Mouse (Mus musculus): ENCODE measurements around the gene Slc2a4. TPM values are rescaled to one million over a fixed set of nuclear protein-coding genes. Genes with fewer than 3 reads are reported as not detected.

Gene Slc2a4
- polyA plus RNA-seq, 1 experiment from 2014 or later, result 29.2 TPM

DNA sequence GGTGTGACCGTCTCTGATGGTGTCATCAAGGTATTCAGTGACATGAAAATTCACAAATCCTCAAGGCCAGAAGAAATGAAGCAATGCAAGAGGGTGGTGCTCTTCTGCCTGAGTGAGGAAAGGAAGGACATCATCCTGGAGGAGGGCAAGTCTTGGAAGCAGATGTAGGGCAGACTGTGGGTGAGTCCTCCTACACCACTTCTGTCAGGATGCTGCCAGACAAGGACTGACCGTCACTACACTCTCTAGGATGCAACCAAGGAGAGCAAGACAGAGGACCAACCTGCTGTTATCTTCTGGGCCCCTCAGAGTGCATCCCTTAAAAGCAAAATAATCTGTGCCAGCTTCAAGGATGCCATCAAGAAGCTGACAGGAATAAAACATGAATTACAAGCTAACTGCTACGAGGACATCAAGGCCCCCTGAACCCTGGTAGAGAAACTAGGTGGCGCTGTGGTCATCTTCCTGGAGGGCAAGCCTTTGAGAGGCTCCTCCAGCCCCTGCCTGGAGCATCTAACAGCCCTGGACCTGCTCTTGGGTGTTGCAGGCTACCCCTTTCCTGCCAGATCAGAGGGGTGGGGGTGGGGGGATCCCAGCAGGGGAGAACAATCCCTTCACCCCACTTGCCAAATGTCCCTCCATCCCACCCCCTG, 2.9 kb upstream of the Slc2a4 start:
- no peak overlapping the region for H3K4me2 ChIP-seq (replicated peaks)
- peaks cover 23% of the 10 kb centered on the region for H3K4me1 ChIP-seq
- no peak overlapping the region for H3K4me3 ChIP-seq
- H3K27me3 ChIP-seq, result peaks cover 13% of the 10 kb centered on the region; the same call in 1 of the 2 replicates
- no peak overlapping the region for H3K9ac ChIP-seq
- H3K9me3 ChIP-seq, result no peaks in the 10 kb centered on the region
- 46% methylated on average over 4 of the region's 4 CpGs for WGBS
- no peak overlapping the region for H3K27ac ChIP-seq
- H3K36me3 ChIP-seq, result peaks cover 1% of the 10 kb centered on the region; the same call in 1 of the 2 replicates
- ATAC-seq (ENCODE audit: low FRiP score, low read depth), result no peak

DNA sequence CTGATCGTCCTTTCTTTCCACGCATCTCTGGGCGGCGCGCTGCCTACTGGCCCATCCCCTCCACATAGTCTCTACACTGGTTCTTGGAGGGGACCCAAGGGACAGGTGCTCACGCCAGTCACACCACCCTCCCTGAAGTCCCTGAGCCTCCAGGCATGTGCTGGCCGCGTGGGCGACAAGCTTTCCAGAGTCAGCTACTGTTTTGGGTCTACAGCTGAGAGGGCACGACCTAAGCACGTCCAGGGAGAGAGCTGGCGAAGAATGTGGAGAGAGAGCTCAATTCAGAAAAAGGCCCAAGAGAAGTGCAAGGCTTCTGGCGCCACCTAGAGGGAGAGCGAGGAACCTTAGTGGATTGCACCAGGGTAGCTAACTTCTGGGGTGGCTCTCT, 769 bp upstream of the Slc2a4 start:
- peak overlapping the region; percentile 94 for H3K27ac ChIP-seq
- peaks cover 26% of the 10 kb centered on the region for H3K4me1 ChIP-seq
- H3K36me3 ChIP-seq, result peaks cover 23% of the 10 kb centered on the region
- 0% methylated on average over 14 of the region's 14 CpGs for WGBS
- no peaks in the 10 kb centered on the region for H3K9me3 ChIP-seq
- peak overlapping the region; percentile 73 for H3K9ac ChIP-seq
- H3K4me2 ChIP-seq (replicated peaks), result peak overlapping the region; percentile 83
- H3K27me3 ChIP-seq, result peaks cover 13% of the 10 kb centered on the region; the same call in 1 of the 2 replicates
- peak overlapping the region; percentile 61 for H3K4me3 ChIP-seq
- peak; percentile 57 for ATAC-seq (ENCODE audit: low FRiP score, low read depth)

DNA sequence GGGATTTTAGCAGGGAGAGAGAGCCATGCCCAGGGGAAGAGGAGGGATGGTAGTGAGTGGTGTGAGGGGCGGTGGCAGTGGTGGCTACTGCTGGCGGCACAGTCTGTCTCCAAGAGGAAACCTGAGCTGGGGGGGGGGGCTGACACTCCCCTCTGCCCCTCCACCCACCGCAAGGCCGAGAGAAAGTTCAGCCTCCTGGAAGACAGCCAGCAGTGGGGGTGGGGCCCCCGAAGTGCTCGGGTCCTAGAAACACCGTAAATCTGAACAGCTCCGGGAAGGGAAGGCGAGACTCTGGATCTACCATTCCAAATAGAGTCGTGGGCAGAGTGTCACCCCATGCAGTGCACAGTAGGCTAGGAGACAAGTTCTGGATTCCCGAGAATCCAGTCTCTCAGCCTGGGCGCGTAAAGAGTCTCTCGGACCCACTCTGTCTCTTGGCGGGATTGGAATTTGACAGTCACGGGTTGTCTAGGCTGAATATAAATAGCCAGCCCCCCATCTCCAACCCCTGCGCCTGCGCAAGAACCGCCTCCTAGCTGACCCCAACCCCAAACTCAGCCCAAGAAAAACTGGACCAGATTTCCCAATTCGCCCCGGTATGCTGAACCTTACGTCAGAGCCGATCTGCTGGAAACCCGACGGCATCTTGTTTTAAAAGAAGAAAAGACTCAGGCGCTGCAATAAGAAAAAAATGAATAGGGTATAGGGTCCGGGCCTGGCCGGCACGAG, 487 bp downstream of the Slc2a4 start:
- Histone ChIP-seq H3K36me3 (peaks cover 35% of the 10 kb centered on the region), H3K27ac (peak overlapping the region; percentile 91), H3K9me3 (no peaks in the 10 kb centered on the region), H3K4me2 (replicated peaks) (peak overlapping the region; percentile 83), H3K4me1 (peaks cover 26% of the 10 kb centered on the region), H3K4me3 (peak overlapping the region; percentile 61), H3K27me3 (peaks cover 10% of the 10 kb centered on the region; the same call in 1 of the 2 replicates), H3K9ac (peak overlapping the region; percentile 70)
- ATAC-seq (ENCODE audit: low FRiP score, low read depth), result peak; percentile 57
- WGBS, result 2% methylated on average over 29 of the region's 29 CpGs

DNA sequence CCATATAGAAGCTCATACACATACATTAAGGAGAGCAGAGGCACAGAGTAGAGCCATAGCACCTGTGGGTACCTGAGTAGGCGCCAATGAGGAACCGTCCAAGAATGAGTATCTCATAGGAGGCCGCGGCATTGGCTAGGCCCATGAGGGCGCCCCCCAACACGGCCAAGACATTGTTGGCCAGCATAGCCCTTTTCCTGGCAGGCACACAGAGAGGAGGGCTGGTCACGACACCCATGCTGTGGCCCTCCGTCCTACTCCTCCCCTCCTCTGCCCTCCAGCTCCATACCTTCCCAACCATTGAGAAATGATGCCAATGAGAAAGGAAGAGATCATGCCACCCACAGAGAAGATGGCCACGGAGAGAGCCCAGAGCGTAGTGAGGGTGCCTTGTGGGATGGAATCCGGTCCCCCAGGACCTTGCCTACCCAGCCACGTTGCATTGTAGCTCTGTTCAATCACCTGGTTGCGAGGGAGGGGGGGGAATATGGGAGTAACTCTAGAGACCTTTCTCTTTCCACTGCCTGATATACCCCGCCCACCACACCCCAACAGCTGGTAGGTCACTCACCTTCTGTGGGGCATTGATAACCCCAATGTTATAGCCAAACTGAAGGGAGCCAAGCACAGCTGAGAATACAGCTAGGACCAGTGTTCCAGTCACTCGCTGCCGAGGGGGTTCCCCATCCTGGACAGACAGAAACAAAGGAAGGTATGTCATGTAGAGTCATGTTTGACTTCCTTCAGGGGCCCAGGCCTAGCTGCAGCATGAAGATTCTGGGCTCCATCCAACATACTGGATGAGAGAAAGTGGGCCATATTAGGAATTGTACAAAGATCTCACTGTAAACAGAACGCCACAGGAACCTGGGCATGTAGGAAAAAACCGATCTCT, 1.7 kb downstream of the Slc2a4 start:
- WGBS, result 91% methylated on average over 18 of the region's 18 CpGs
- Histone ChIP-seq H3K4me3 (peak overlapping the region; percentile 61), H3K27ac (peak overlapping the region; percentile 91; the same call in 1 of the 2 replicates), H3K4me2 (replicated peaks) (peak overlapping the region; percentile 83), H3K27me3 (0 out of 2 replicates have a peak, but pooled peaks cover 5% of the 10 kb centered on the region), H3K9ac (peak overlapping the region; percentile 70), H3K36me3 (peaks cover 46% of the 10 kb centered on the region), H3K9me3 (no peaks in the 10 kb centered on the region), H3K4me1 (peaks cover 26% of the 10 kb centered on the region)
- no peak for ATAC-seq (ENCODE audit: low FRiP score, low read depth)

DNA sequence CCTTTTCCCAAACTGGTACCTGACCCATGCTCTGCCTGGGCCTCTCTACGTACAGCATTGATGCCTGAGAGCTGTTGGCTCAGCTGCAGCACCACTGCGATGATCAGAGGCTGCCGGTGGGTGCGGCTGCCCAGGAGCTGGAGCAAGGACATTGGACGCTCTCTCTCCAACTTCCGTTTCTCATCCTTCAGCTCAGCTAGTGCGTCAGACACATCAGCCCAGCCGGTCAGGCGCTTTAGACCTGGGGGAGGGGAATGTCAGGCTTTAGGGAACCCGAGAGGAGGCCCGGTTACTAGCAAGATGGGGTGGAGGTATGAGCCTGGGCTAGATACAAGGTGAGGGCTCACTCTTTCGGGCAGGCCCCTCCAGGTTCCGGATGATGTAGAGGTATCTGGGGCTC, 2.8 kb downstream of the Slc2a4 start:
- H3K36me3 ChIP-seq, result peaks cover 46% of the 10 kb centered on the region

DNA sequence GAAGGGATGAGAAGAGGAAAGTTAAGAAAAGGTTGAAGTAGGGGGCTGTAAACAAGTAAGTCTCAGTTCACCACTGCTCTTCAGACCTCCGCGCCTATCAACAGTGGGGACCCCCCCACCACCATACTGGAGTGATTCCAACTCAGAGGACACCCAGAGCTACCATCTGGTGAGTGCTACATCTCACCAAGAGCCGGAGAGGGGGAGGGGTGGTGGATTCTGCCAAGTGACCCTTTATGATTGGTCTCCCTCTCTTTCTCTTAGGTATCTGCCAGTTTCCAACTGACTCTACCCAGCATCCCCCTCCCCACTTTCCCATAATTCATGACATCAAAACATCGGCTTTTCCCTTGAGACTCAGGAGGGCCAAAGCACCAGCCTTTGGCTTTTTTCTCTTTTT, 7.0 kb downstream of the Slc2a4 start:
- peaks cover 37% of the 10 kb centered on the region for H3K4me1 ChIP-seq
- H3K27me3 ChIP-seq, result peaks cover 14% of the 10 kb centered on the region
- 72% methylated on average over 4 of the region's 4 CpGs for WGBS
- no peak overlapping the region for H3K4me3 ChIP-seq
- peaks cover 45% of the 10 kb centered on the region for H3K36me3 ChIP-seq
- H3K4me2 ChIP-seq (replicated peaks), result no peak overlapping the region
- no peaks in the 10 kb centered on the region for H3K9me3 ChIP-seq
- ATAC-seq (ENCODE audit: low FRiP score, low read depth), result no peak
- H3K9ac ChIP-seq, result no peak overlapping the region
- no peak overlapping the region for H3K27ac ChIP-seq

More for the DNA sequence above, 2.8 kb downstream of the Slc2a4 start:
- H3K9me3 ChIP-seq, result no peaks in the 10 kb centered on the region
- no peak overlapping the region for H3K4me2 ChIP-seq (replicated peaks)
- no peak overlapping the region for H3K27ac ChIP-seq
- 82% methylated on average over 13 of the region's 13 CpGs for WGBS
- no peak overlapping the region for H3K4me3 ChIP-seq
- peaks cover 26% of the 10 kb centered on the region for H3K4me1 ChIP-seq
- no peak overlapping the region for H3K9ac ChIP-seq
- no peak for ATAC-seq (ENCODE audit: low FRiP score, low read depth)
- H3K27me3 ChIP-seq, result no peaks in the 10 kb centered on the region

DNA sequence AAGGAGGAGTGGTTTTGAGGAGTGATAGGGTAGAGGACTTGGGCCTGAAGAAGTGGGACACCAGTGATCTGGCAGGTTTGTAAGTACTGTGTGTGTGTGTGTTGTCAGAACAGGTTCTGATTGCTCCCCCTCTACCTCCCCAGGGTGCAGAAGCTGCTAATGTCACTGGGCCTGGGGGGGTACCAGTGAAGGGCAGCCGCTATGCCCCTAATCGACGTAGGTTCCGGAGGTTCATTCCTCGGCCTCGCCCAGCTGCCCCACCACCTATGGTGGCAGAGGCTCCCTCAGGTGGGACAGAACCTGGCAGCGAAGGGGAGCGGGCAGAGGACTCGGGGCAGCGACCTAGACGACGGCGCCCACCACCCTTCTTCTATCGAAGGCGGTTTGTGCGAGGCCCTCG, 8.3 kb downstream of the Slc2a4 start:
- Histone ChIP-seq H3K4me1 (peaks cover 38% of the 10 kb centered on the region), H3K4me2 (replicated peaks) (no peak overlapping the region), H3K27me3 (peaks cover 15% of the 10 kb centered on the region), H3K36me3 (peaks cover 33% of the 10 kb centered on the region), H3K4me3 (no peak overlapping the region), H3K9me3 (no peaks in the 10 kb centered on the region), H3K27ac (no peak overlapping the region), H3K9ac (no peak overlapping the region)
- WGBS, result 93% methylated on average over 17 of the region's 17 CpGs
- ATAC-seq (ENCODE audit: low FRiP score, low read depth), result no peak

DNA sequence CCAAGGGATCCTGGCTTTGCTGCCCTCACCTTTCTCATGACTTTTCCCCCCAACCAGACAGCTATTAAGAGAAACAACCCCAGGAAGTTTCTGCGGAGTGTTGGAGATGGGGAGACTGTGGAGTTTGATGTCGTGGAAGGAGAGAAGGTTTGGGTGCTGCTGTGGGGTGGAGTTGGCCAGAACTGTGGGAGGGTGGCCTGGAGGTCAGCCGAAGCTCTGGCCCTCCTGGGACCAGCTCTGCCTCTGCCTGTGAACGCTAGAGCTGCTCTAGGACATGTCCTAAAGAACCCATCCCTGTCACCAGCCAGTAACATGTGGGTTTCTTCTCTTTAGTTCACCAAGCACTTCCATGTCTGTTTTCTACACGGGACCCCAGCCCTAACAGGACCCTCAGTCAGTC, 8.8 kb downstream of the Slc2a4 start:
- Histone ChIP-seq H3K9ac (no peak overlapping the region), H3K27ac (no peak overlapping the region), H3K27me3 (peaks cover 18% of the 10 kb centered on the region), H3K4me3 (no peak overlapping the region), H3K4me2 (replicated peaks) (no peak overlapping the region), H3K4me1 (peaks cover 44% of the 10 kb centered on the region), H3K36me3 (peaks cover 27% of the 10 kb centered on the region), H3K9me3 (no peaks in the 10 kb centered on the region)
- 65% methylated on average over 5 of the region's 5 CpGs for WGBS
- ATAC-seq (ENCODE audit: low FRiP score, low read depth), result no peak

DNA sequence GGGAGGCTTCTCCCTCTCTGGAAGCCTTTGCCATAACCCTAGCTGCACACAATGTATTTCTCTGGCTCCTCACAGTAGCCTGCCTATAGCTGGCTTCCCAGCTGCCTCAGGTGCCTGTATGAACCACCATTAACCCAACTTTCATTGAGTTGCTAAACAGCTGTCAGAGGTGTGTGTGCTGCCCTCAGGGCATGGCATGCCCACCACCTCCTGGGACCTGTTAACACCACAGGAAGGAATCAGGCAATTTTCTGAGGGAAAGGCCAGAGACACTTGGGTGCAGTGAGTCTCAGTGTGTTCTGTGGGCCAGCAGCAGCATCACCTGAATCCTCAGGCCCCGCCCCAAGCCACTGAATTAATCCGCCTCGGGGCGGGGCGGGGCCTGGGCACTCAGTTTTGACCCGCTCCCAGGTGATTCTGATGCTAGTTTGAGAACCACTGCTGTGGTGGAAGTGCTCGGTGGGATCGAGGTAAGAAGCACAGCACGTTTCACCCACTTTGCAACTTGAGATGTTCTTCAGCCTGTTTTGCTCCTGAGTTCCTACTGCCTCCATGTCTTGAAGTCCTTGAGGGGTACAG, 9.5 kb downstream of the Slc2a4 start:
- Histone ChIP-seq H3K27me3 (peaks cover 18% of the 10 kb centered on the region), H3K4me2 (replicated peaks) (0 out of 2 replicates have a peak overlapping the region, but pooled peaks have one; percentile 9), H3K9ac (peak overlapping the region; percentile 39), H3K36me3 (peaks cover 20% of the 10 kb centered on the region), H3K4me3 (no peak overlapping the region), H3K9me3 (no peaks in the 10 kb centered on the region), H3K4me1 (peaks cover 48% of the 10 kb centered on the region), H3K27ac (no peak overlapping the region)
- no peak for ATAC-seq (ENCODE audit: low FRiP score, low read depth)
- 22% methylated on average over 9 of the region's 9 CpGs for WGBS

DNA sequence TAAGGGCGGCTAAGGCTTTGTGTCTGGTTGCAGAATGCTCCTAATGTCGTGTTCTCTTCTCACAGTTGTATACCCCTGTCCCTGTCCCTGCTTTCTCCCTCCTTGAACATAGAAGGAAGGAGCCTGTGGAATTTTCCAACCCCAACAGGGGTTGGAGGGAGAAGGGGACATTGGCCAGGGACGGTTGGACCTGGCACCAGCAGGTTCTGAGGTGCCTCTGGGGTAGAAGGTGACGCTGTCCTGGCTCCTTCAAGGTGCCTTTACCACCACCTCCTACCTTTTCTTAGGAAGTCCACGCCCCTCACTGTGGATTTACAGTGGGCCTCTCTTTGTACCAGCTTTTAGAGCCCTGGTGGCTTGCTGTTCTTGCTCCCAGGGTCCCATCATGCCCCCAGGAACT, 10.2 kb downstream of the Slc2a4 start:
- WGBS, result 66% methylated on average over 5 of the region's 5 CpGs
- H3K9ac ChIP-seq, result peak overlapping the region; percentile 39; the same call in 1 of the 2 replicates
- peaks cover 48% of the 10 kb centered on the region for H3K4me1 ChIP-seq
- H3K4me3 ChIP-seq, result no peak overlapping the region
- H3K9me3 ChIP-seq, result no peaks in the 10 kb centered on the region
- no peak overlapping the region for H3K4me2 ChIP-seq (replicated peaks)
- no peak overlapping the region; the same call in 1 of the 2 replicates for H3K27ac ChIP-seq
- peaks cover 14% of the 10 kb centered on the region for H3K36me3 ChIP-seq
- peaks cover 18% of the 10 kb centered on the region for H3K27me3 ChIP-seq
- ATAC-seq (ENCODE audit: low FRiP score, low read depth), result no peak

DNA sequence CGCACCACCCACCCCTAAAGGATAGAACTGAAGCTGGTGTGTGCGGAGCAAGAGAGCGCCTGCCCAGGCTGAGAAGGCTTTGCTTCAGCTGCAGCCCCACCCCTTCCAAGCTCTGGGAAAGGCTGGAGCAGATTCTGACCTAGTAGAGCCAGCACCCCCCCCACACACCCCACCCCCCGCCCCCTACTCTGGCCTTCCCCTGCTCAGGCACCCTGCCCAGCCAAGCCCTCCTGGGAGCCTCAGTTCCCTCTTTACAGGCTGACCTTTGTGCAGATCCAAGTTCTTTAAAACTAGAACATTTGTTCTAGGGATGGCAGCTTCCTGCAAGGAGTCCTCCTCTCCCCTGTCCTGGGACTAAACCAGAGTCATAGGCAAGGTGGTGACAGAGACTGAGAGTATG, 10.6 kb downstream of the Slc2a4 start:
- Histone ChIP-seq H3K4me1 (peaks cover 48% of the 10 kb centered on the region), H3K4me3 (peak overlapping the region; percentile 64; the same call in 1 of the 2 replicates), H3K36me3 (peaks cover 9% of the 10 kb centered on the region), H3K27me3 (peaks cover 18% of the 10 kb centered on the region), H3K9me3 (no peaks in the 10 kb centered on the region), H3K9ac (no peak overlapping the region; the same call in 1 of the 2 replicates), H3K27ac (no peak overlapping the region), H3K4me2 (replicated peaks) (peak overlapping the region; percentile 100)
- no peak for ATAC-seq (ENCODE audit: low FRiP score, low read depth)
- WGBS, result 37% methylated on average over 4 of the region's 4 CpGs
